Mouse (Mus musculus): ENCODE measurements around the gene Ly6g6f. TPM values are rescaled to one million over a fixed set of nuclear protein-coding genes. Genes with fewer than 3 reads are reported as not detected.
A peak's percentile ranks its signal among the peaks of the same experiment; 100 is the strongest.

Ly6g6f gene
- polyA plus RNA-seq, 1 experiment from 2014 or later, result 12.8 TPM

DNA sequence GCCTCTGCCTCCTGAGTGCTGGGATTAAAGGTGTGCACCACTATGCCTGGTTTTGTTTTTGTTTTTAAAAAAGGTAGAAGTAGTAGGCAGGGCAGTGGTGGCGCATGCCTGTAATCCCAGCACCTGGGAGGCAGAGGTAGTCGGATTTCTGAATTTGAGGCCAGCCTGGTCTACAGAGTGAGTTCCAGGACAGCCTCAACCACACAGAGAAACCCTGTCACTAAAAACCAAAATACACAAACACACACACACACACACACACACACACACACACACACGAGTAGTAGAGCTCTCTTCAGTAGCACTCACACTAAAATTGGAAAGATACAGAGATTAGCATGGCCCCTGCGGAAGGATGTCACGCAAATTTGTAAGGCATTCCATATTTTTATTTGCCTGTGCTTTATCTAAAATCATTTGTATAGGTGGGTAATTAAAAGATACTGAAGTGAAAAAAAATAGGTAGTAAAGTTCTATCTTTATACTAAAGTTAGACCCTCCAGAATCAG lies 36.4 kb downstream of the Ly6g6f start:
- no peak for ATAC-seq (replicated peaks; ENCODE audit: low FRiP score)
- Histone ChIP-seq H3K4me2 (peak overlapping the region; percentile 99), H3K27me3 (replicated peaks; ENCODE audit: control insufficient read depth, insufficient read depth, low read length) (no peaks in the 10 kb centered on the region), H3K4me3 (ENCODE audit: low read depth, low read length) (peak overlapping the region; percentile 81; the same call in 1 of the 2 replicates), H3K36me3 (ENCODE audit: control insufficient read depth, insufficient read depth, low read length) (peaks cover 14% of the 10 kb centered on the region), H3K4me1 (replicated peaks; ENCODE audit: control insufficient read depth, insufficient read depth, low read length) (peaks cover 61% of the 10 kb centered on the region), H3K9ac (ENCODE audit: low read depth, low read length) (peak overlapping the region; percentile 86), H3K9me3 (ENCODE audit: control insufficient read depth, low read length) (no peaks in the 10 kb centered on the region), H3K27ac (ENCODE audit: low read depth, low read length) (peak overlapping the region; percentile 87)
- 44% methylated on average over 5 of the region's 5 CpGs for WGBS
- no peak for DNase-seq (ENCODE audit: low spot score)

DNA sequence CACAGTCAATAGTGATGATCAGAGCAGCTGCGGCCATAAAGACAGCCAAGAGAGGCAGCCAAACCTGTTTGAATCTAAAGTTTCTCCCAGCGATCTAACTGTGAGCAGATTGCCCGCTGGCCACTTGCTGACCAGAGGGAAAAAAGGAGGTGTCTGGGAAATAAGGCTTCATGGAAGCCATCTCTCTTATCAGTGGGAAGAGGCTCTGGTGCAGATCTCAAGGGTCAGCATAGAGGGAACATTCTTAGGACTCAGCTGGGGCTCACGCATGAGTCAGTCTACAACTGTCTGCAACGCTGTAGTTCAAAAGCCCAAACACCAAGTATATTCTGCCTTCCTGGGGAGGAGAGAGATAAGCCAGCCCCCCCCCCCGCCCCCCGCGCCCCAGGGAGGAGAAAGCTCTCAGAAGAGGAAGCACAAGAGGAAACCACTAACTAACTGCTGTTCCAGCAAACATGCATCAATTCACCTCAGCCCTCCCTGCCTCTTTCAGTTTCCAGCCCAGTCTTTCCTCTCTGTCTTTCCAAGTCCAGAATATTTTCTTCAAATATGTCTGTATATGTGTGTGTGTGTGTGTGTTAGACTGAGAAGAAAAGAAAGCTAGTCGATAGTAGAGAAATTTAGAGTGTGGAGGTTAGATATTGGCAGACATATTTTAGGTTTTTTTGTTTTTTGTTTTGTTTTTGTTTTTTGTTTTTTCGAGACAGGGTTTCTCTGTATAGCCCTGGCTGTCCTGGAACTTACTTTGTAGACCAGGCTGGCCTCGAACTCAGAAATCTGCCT lies 37.1 kb downstream of the Ly6g6f start:
- Histone ChIP-seq H3K9me3 (ENCODE audit: control insufficient read depth, low read length) (no peaks in the 10 kb centered on the region), H3K27me3 (replicated peaks; ENCODE audit: control insufficient read depth, insufficient read depth, low read length) (no peaks in the 10 kb centered on the region), H3K36me3 (ENCODE audit: control insufficient read depth, insufficient read depth, low read length) (peaks cover 9% of the 10 kb centered on the region), H3K4me1 (replicated peaks; ENCODE audit: control insufficient read depth, insufficient read depth, low read length) (peaks cover 68% of the 10 kb centered on the region), H3K4me3 (ENCODE audit: low read depth, low read length) (peak overlapping the region; percentile 36), H3K27ac (ENCODE audit: low read depth, low read length) (peak overlapping the region; percentile 87), H3K4me2 (peak overlapping the region; percentile 99), H3K9ac (ENCODE audit: low read depth, low read length) (peak overlapping the region; percentile 86)
- DNase-seq (ENCODE audit: low spot score) (peak; percentile 71), ATAC-seq (replicated peaks; ENCODE audit: low FRiP score) (no peak)
- 12% methylated on average over 11 of the region's 11 CpGs for WGBS

DNA sequence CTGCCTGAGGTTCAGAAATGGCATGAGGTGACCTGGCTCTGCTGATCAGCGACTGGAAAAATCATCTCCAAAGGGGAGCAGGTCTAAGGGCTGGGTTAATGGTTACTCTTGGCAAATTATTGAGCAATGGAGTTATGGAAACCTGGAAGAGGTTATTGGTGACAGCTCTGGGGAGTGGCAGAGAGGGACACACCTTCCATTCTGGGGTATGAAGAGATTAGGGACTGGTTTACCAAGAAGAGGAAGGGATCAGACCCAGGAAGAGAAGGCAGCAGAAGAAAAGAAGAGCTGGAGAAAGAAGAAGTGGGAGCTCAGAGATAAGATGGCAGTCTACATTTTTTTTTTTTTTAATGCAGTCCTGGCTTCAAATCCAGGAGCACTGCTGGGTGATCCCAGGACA lies 37.7 kb downstream of the Ly6g6f start:
- 16% methylated on average over 1 of the region's 1 CpGs for WGBS
- no peak for ATAC-seq (replicated peaks; ENCODE audit: low FRiP score)
- peaks cover 3% of the 10 kb centered on the region for H3K36me3 ChIP-seq (ENCODE audit: control insufficient read depth, insufficient read depth, low read length)
- H3K27me3 ChIP-seq (replicated peaks; ENCODE audit: control insufficient read depth, insufficient read depth, low read length), result no peaks in the 10 kb centered on the region
- H3K4me1 ChIP-seq (replicated peaks; ENCODE audit: control insufficient read depth, insufficient read depth, low read length), result peaks cover 65% of the 10 kb centered on the region
- no peak for DNase-seq (ENCODE audit: low spot score)
- peak overlapping the region; percentile 36 for H3K4me3 ChIP-seq (ENCODE audit: low read depth, low read length)
- peak overlapping the region; percentile 64 for H3K9ac ChIP-seq (ENCODE audit: low read depth, low read length)
- H3K9me3 ChIP-seq (ENCODE audit: control insufficient read depth, low read length), result no peaks in the 10 kb centered on the region
- peak overlapping the region; percentile 99 for H3K4me2 ChIP-seq
- peak overlapping the region; percentile 87 for H3K27ac ChIP-seq (ENCODE audit: low read depth, low read length)

DNA sequence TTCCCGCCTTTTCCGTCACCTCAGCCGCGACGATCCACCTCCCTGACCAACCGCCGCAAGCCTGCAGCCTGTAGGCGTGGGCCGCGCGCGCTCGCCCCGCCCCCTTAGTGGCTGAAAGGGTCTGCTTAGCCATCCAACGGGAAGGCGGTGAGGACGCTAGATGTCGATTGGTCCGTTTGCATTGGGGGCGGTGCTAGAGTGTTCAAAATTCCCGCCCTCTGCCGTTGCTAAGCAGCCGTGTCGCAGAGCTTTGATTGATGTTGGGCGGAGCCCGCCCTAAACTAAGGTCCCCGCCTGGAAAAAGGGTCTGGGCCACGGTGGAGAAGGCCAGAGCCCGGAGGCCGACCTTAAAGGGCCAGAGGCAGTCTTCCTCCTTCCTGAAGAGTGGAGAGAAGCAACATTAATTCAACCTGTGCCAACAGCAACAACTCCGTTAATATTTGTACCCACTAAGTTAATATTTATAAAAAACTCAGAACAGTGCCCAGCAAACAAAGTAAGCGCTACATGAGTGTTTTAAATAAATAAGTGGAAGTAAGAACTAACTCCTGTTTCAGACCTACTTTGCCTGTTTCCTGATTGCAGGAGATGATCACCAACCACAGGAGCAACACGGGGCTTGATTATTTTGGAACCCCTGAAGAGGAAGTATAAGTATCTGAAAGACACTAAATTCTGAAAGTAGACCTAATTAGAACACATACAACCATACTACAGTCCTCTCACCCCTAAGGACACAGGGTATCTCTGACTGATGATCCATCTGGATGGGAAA lies 38.5 kb downstream of the Ly6g6f start, which contains the start of gene Msh5:
Gene Msh5 (minus strand): TSS at position 65 of the 775 bp plus-strand sequence.
- DNase-seq (ENCODE audit: low spot score) (peak; percentile 99), ATAC-seq (replicated peaks; ENCODE audit: low FRiP score) (peak; percentile 89)
- H3K27me3 ChIP-seq (replicated peaks; ENCODE audit: control insufficient read depth, insufficient read depth, low read length), result no peaks in the 10 kb centered on the region
- peak within 1 kb of the TSS; percentile 99 for H3K4me2 ChIP-seq
- H3K4me3 ChIP-seq (ENCODE audit: low read depth, low read length), result peak within 1 kb of the TSS; percentile 72
- H3K9ac ChIP-seq (ENCODE audit: low read depth, low read length), result peak within 1 kb of the TSS; percentile 93
- 3% methylated on average over 33 of the region's 33 CpGs for WGBS
- peak within 1 kb of the TSS; percentile 96 for H3K27ac ChIP-seq (ENCODE audit: low read depth, low read length)
- peaks cover 58% of the 10 kb centered on the region for H3K4me1 ChIP-seq (replicated peaks; ENCODE audit: control insufficient read depth, insufficient read depth, low read length)
- H3K9me3 ChIP-seq (ENCODE audit: control insufficient read depth, low read length), result no peaks in the 10 kb centered on the region
- H3K36me3 ChIP-seq (ENCODE audit: control insufficient read depth, insufficient read depth, low read length), result no peaks in the 10 kb centered on the region

DNA sequence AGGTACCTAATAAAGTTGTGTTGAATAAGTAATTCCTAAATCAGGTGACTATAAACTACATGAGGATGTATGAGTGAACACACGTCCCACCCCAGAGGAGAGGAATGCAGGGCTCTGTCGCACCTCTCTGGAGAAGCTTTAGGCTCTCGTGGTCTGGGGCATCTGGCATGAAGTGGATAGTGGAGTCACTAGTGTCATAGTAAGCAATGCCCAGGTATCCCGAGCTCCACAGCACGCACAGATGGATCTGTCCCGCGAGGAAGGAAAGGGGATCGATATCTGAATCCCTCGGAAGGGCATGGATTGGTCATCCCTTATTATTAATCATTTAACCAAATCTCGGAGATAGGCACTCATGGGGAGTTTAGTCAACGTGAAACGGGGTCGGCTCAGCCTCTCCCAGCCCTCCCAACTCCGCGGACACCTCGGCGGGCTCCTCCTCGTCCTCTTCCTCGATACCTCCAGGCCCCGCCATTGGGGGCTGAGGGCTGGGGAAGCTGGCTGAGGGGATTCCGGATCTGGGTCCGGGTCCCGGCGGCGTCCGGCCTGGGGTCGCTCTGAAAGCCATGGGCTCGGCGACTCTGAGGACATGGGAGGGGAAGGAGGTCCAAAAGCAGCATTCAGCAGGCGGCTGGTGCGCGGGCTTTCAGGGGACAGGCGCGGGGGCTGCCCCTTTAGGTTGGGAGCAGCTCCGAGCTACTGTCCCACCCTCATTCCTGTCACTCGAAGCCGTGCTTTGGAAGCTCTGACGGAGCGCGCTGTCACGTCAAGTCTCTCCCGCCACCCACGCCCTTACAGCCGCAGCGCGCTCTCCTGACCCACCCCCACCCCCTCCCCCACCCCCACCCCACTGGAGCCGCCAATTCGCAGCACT lies 39.4 kb downstream of the Ly6g6f start:
- WGBS, result 3% methylated on average over 48 of the region's 48 CpGs
- H3K27ac ChIP-seq (ENCODE audit: low read depth, low read length), result peak overlapping the region; percentile 96
- DNase-seq (ENCODE audit: low spot score) (no peak), ATAC-seq (replicated peaks; ENCODE audit: low FRiP score) (no peak)
- H3K4me3 ChIP-seq (ENCODE audit: low read depth, low read length), result peak overlapping the region; percentile 72
- peak overlapping the region; percentile 99 for H3K4me2 ChIP-seq
- H3K36me3 ChIP-seq (ENCODE audit: control insufficient read depth, insufficient read depth, low read length), result no peaks in the 10 kb centered on the region
- peaks cover 58% of the 10 kb centered on the region for H3K4me1 ChIP-seq (replicated peaks; ENCODE audit: control insufficient read depth, insufficient read depth, low read length)
- H3K9me3 ChIP-seq (ENCODE audit: control insufficient read depth, low read length), result no peaks in the 10 kb centered on the region
- peak overlapping the region; percentile 93 for H3K9ac ChIP-seq (ENCODE audit: low read depth, low read length)
- H3K27me3 ChIP-seq (replicated peaks; ENCODE audit: control insufficient read depth, insufficient read depth, low read length), result no peaks in the 10 kb centered on the region

DNA sequence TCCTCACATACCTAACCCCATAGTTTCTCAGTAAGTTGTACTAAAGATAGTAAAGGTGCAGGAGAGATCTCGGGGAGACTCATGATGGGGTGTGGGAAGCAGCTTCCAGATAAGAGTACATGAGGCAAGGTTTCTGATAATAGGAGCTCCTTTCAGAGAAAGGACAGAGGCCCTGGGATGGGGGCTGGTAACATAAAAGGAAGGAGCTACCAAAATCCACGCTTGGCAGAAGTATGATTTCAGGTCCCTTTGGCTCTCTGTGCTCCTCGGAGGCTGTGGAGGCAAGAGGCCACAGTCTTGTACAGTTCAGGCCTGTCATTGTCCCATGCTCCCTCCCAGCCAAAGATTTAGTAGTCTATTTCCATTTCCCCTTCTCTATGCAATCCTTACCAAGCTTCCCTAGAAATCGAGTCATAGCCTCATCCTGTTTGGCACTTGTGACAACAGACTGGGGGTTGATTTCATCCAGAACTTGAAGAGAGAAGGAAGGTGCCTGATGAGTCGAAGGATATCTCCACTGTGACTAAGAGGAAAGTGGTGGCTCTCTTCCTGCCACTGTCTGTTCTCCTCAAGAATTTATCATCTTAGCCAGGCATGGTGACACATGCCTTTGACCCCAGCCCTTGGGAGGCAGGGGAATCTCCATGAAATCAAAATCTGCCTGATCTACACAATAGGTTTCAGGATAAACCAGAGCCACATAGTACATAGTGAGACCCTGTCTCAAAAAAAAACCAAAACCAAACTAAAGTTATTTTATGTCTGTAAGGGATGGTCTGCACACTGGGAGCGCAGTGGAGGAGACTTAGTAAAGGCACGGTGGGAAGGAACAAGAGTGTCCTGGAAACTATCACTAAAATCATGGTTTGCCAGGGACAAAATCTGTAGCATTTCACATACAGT lies 40.3 kb downstream of the Ly6g6f start:
- Histone ChIP-seq H3K9ac (ENCODE audit: low read depth, low read length) (peak overlapping the region; percentile 93), H3K4me3 (ENCODE audit: low read depth, low read length) (peak overlapping the region; percentile 72), H3K4me2 (peak overlapping the region; percentile 99), H3K27ac (ENCODE audit: low read depth, low read length) (peak overlapping the region; percentile 96), H3K9me3 (ENCODE audit: control insufficient read depth, low read length) (no peaks in the 10 kb centered on the region), H3K27me3 (replicated peaks; ENCODE audit: control insufficient read depth, insufficient read depth, low read length) (no peaks in the 10 kb centered on the region), H3K4me1 (replicated peaks; ENCODE audit: control insufficient read depth, insufficient read depth, low read length) (peaks cover 58% of the 10 kb centered on the region), H3K36me3 (ENCODE audit: control insufficient read depth, insufficient read depth, low read length) (no peaks in the 10 kb centered on the region)
- DNase-seq (ENCODE audit: low spot score) (no peak), ATAC-seq (replicated peaks; ENCODE audit: low FRiP score) (peak; percentile 38)
- 41% methylated on average over 7 of the region's 7 CpGs for WGBS

DNA sequence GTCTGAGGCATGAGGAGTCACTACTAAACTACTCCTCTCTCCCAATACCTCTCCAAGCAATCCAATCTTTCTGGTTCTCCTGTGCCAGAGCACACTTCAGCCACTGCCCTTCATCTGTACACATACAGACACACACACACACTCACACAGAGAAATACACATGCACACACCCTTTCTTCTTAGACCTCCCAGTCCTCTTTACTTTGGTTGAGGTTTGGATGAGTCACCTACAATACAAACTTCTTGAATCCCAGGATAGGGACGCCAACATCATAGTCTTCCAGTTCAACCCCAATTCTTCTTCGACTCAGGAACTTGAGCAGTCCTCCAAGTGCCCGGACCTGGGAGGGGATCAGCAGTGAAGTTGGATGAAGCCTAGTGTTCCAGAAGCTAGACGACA lies 41.6 kb downstream of the Ly6g6f start:
- H3K4me1 ChIP-seq (replicated peaks; ENCODE audit: control insufficient read depth, insufficient read depth, low read length), result peaks cover 51% of the 10 kb centered on the region
- 83% methylated on average over 4 of the region's 4 CpGs for WGBS
- DNase-seq (ENCODE audit: low spot score) (no peak), ATAC-seq (replicated peaks; ENCODE audit: low FRiP score) (no peak)
- H3K36me3 ChIP-seq (ENCODE audit: control insufficient read depth, insufficient read depth, low read length), result no peaks in the 10 kb centered on the region
- no peak overlapping the region for H3K9ac ChIP-seq (ENCODE audit: low read depth, low read length)
- H3K4me3 ChIP-seq (ENCODE audit: low read depth, low read length), result no peak overlapping the region
- peak overlapping the region; percentile 11; the same call in 1 of the 2 replicates for H3K4me2 ChIP-seq
- H3K9me3 ChIP-seq (ENCODE audit: control insufficient read depth, low read length), result no peaks in the 10 kb centered on the region
- H3K27me3 ChIP-seq (replicated peaks; ENCODE audit: control insufficient read depth, insufficient read depth, low read length), result no peaks in the 10 kb centered on the region
- peak overlapping the region; percentile 58; the same call in 1 of the 2 replicates for H3K27ac ChIP-seq (ENCODE audit: low read depth, low read length)

Measured in liver, embryonic 11.5 days (tissue).